Mouse (Mus musculus): ENCODE measurements around the gene Tab1. TPM values are rescaled to one million over a fixed set of nuclear protein-coding genes. Genes with fewer than 3 reads are reported as not detected.

Tab1 gene
- polyA plus RNA-seq, 1 experiment from 2014 or later = 31.5 TPM

- no peak for ATAC-seq (ENCODE audit: low read depth)
- H3K4me1 ChIP-seq (replicated peaks; ENCODE audit: control insufficient read depth, insufficient read depth, low read length) = peaks cover 21% of the 10 kb centered on the region
Observed at GRCm38 (mm10) chr15:80161199-80161598, 28.3 kb downstream of the Tab1 start.

GRCm38 (mm10) chr15:80162401-80162964 is 29.6 kb downstream of the Tab1 start:
- WGBS = 72% methylated on average over 4 of the region's 4 CpGs
- H3K9ac ChIP-seq (ENCODE audit: low read length) = no peak overlapping the region
- no peak for ATAC-seq (ENCODE audit: low read depth)

More at GRCm38 (mm10) chr15:80161199-80161598, 28.3 kb downstream of the Tab1 start:
- Histone ChIP-seq H3K36me3 (ENCODE audit: control insufficient read depth, insufficient read depth, low read length) (peaks cover 24% of the 10 kb centered on the region), H3K4me2 (ENCODE audit: low read depth, low read length) (no peak overlapping the region), H3K4me3 (ENCODE audit: low read length) (no peak overlapping the region), H3K27ac (ENCODE audit: low read length) (no peak overlapping the region), H3K27me3 (ENCODE audit: control insufficient read depth, insufficient read depth, low read depth, low read length) (no peaks in the 10 kb centered on the region), H3K9ac (ENCODE audit: low read length) (no peak overlapping the region), H3K9me3 (ENCODE audit: control insufficient read depth, low read length) (no peaks in the 10 kb centered on the region)
- WGBS = 78% methylated on average over 3 of the region's 3 CpGs

GRCm38 (mm10) chr15:80163274-80163673 is 30.3 kb downstream of the Tab1 start:
- Histone ChIP-seq H3K9ac (ENCODE audit: low read length) (no peak overlapping the region), H3K9me3 (ENCODE audit: control insufficient read depth, low read length) (no peaks in the 10 kb centered on the region), H3K27me3 (ENCODE audit: control insufficient read depth, insufficient read depth, low read depth, low read length) (no peaks in the 10 kb centered on the region), H3K27ac (ENCODE audit: low read length) (no peak overlapping the region), H3K36me3 (ENCODE audit: control insufficient read depth, insufficient read depth, low read length) (peaks cover 15% of the 10 kb centered on the region), H3K4me1 (replicated peaks; ENCODE audit: control insufficient read depth, insufficient read depth, low read length) (peaks cover 17% of the 10 kb centered on the region), H3K4me3 (ENCODE audit: low read length) (no peak overlapping the region), H3K4me2 (ENCODE audit: low read depth, low read length) (no peak overlapping the region)
- 69% methylated on average over 11 of the region's 11 CpGs for WGBS
- ATAC-seq (ENCODE audit: low read depth) = no peak

More at GRCm38 (mm10) chr15:80162401-80162964, 29.6 kb downstream of the Tab1 start:
- no peaks in the 10 kb centered on the region for H3K9me3 ChIP-seq (ENCODE audit: control insufficient read depth, low read length)
- no peak overlapping the region for H3K4me3 ChIP-seq (ENCODE audit: low read length)
- H3K4me1 ChIP-seq (replicated peaks; ENCODE audit: control insufficient read depth, insufficient read depth, low read length) = peaks cover 21% of the 10 kb centered on the region
- no peaks in the 10 kb centered on the region for H3K27me3 ChIP-seq (ENCODE audit: control insufficient read depth, insufficient read depth, low read depth, low read length)
- no peak overlapping the region for H3K4me2 ChIP-seq (ENCODE audit: low read depth, low read length)
- H3K36me3 ChIP-seq (ENCODE audit: control insufficient read depth, insufficient read depth, low read length) = peaks cover 21% of the 10 kb centered on the region
- no peak overlapping the region for H3K27ac ChIP-seq (ENCODE audit: low read length)

- no peak overlapping the region for H3K4me3 ChIP-seq (ENCODE audit: low read length)
- H3K9me3 ChIP-seq (ENCODE audit: control insufficient read depth, low read length) = no peaks in the 10 kb centered on the region
- H3K4me1 ChIP-seq (replicated peaks; ENCODE audit: control insufficient read depth, insufficient read depth, low read length) = peaks cover 13% of the 10 kb centered on the region
- no peak for ATAC-seq (ENCODE audit: low read depth)
- H3K4me2 ChIP-seq (ENCODE audit: low read depth, low read length) = no peak overlapping the region
- H3K27me3 ChIP-seq (ENCODE audit: control insufficient read depth, insufficient read depth, low read depth, low read length) = no peaks in the 10 kb centered on the region
- no peak overlapping the region for H3K27ac ChIP-seq (ENCODE audit: low read length)
- WGBS = 79% methylated on average over 4 of the region's 4 CpGs
- H3K9ac ChIP-seq (ENCODE audit: low read length) = no peak overlapping the region
- H3K36me3 ChIP-seq (ENCODE audit: control insufficient read depth, insufficient read depth, low read length) = peaks cover 13% of the 10 kb centered on the region
Observed at GRCm38 (mm10) chr15:80163716-80164115, 30.8 kb downstream of the Tab1 start.

GRCm38 (mm10) chr15:80165396-80165795 is 32.5 kb downstream of the Tab1 start:
- no peaks in the 10 kb centered on the region; the same call in 1 of the 2 replicates for H3K4me1 ChIP-seq (replicated peaks; ENCODE audit: control insufficient read depth, insufficient read depth, low read length)
- H3K4me3 ChIP-seq (ENCODE audit: low read length) = no peak overlapping the region
- H3K4me2 ChIP-seq (ENCODE audit: low read depth, low read length) = no peak overlapping the region
- H3K9me3 ChIP-seq (ENCODE audit: control insufficient read depth, low read length) = no peaks in the 10 kb centered on the region
- H3K9ac ChIP-seq (ENCODE audit: low read length) = no peak overlapping the region
- no peak for ATAC-seq (ENCODE audit: low read depth)
- H3K36me3 ChIP-seq (ENCODE audit: control insufficient read depth, insufficient read depth, low read length) = peaks cover 10% of the 10 kb centered on the region
- no peaks in the 10 kb centered on the region for H3K27me3 ChIP-seq (ENCODE audit: control insufficient read depth, insufficient read depth, low read depth, low read length)
- H3K27ac ChIP-seq (ENCODE audit: low read length) = no peak overlapping the region
- 41% methylated on average over 5 of the region's 5 CpGs for WGBS

GRCm38 (mm10) chr15:80169484-80169883 is 36.6 kb downstream of the Tab1 start:
- no peaks in the 10 kb centered on the region for H3K9me3 ChIP-seq (ENCODE audit: control insufficient read depth, low read length)
- H3K27ac ChIP-seq (ENCODE audit: low read length) = no peak overlapping the region
- no peaks in the 10 kb centered on the region for H3K27me3 ChIP-seq (ENCODE audit: control insufficient read depth, insufficient read depth, low read depth, low read length)
- H3K36me3 ChIP-seq (ENCODE audit: control insufficient read depth, insufficient read depth, low read length) = no peaks in the 10 kb centered on the region
- peaks cover 18% of the 10 kb centered on the region for H3K4me1 ChIP-seq (replicated peaks; ENCODE audit: control insufficient read depth, insufficient read depth, low read length)
- ATAC-seq (ENCODE audit: low read depth) = no peak
- WGBS = 100% methylated on average over 1 of the region's 1 CpGs
- no peak overlapping the region for H3K9ac ChIP-seq (ENCODE audit: low read length)
- H3K4me3 ChIP-seq (ENCODE audit: low read length) = no peak overlapping the region
- no peak overlapping the region for H3K4me2 ChIP-seq (ENCODE audit: low read depth, low read length)

GRCm38 (mm10) chr15:80170357-80170756 is 37.4 kb downstream of the Tab1 start:
- no peaks in the 10 kb centered on the region for H3K27me3 ChIP-seq (ENCODE audit: control insufficient read depth, insufficient read depth, low read depth, low read length)

GRCm38 (mm10) chr15:80171286-80171685 is 38.4 kb downstream of the Tab1 start:
- H3K27me3 ChIP-seq (ENCODE audit: control insufficient read depth, insufficient read depth, low read depth, low read length) = no peaks in the 10 kb centered on the region
- ATAC-seq (ENCODE audit: low read depth) = no peak
- no peak overlapping the region for H3K9ac ChIP-seq (ENCODE audit: low read length)
- no peak overlapping the region for H3K4me3 ChIP-seq (ENCODE audit: low read length)
- no peaks in the 10 kb centered on the region for H3K36me3 ChIP-seq (ENCODE audit: control insufficient read depth, insufficient read depth, low read length)
- 3% methylated on average over 8 of the region's 8 CpGs for whole genome bisulfite sequencing
- H3K27ac ChIP-seq (ENCODE audit: low read length) = no peak overlapping the region
- 0 out of 2 replicates have a peak overlapping the region, but pooled peaks have one; percentile 0 for H3K4me2 ChIP-seq (ENCODE audit: low read depth, low read length)
- no peaks in the 10 kb centered on the region for H3K9me3 ChIP-seq (ENCODE audit: control insufficient read depth, low read length)
- peaks cover 24% of the 10 kb centered on the region for H3K4me1 ChIP-seq (replicated peaks; ENCODE audit: control insufficient read depth, insufficient read depth, low read length)

More at GRCm38 (mm10) chr15:80170357-80170756, 37.4 kb downstream of the Tab1 start:
- no peak for ATAC-seq (ENCODE audit: low read depth)
- no peak overlapping the region for H3K9ac ChIP-seq (ENCODE audit: low read length)
- H3K27ac ChIP-seq (ENCODE audit: low read length) = no peak overlapping the region
- H3K4me2 ChIP-seq (ENCODE audit: low read depth, low read length) = no peak overlapping the region
- no peaks in the 10 kb centered on the region for H3K9me3 ChIP-seq (ENCODE audit: control insufficient read depth, low read length)
- peaks cover 24% of the 10 kb centered on the region for H3K4me1 ChIP-seq (replicated peaks; ENCODE audit: control insufficient read depth, insufficient read depth, low read length)
- H3K36me3 ChIP-seq (ENCODE audit: control insufficient read depth, insufficient read depth, low read length) = no peaks in the 10 kb centered on the region
- H3K4me3 ChIP-seq (ENCODE audit: low read length) = no peak overlapping the region
- WGBS = 40% methylated on average over 4 of the region's 4 CpGs

GRCm38 (mm10) chr15:80171791-80172190 is 38.9 kb downstream of the Tab1 start:
- Histone ChIP-seq H3K4me3 (ENCODE audit: low read length) (no peak overlapping the region), H3K4me2 (ENCODE audit: low read depth, low read length) (0 out of 2 replicates have a peak overlapping the region, but pooled peaks have one; percentile 0), H3K27me3 (ENCODE audit: control insufficient read depth, insufficient read depth, low read depth, low read length) (no peaks in the 10 kb centered on the region), H3K27ac (ENCODE audit: low read length) (no peak overlapping the region), H3K9me3 (ENCODE audit: control insufficient read depth, low read length) (no peaks in the 10 kb centered on the region), H3K4me1 (replicated peaks; ENCODE audit: control insufficient read depth, insufficient read depth, low read length) (peaks cover 24% of the 10 kb centered on the region), H3K36me3 (ENCODE audit: control insufficient read depth, insufficient read depth, low read length) (no peaks in the 10 kb centered on the region), H3K9ac (ENCODE audit: low read length) (no peak overlapping the region)
- WGBS = 12% methylated on average over 6 of the region's 6 CpGs
- no peak for ATAC-seq (ENCODE audit: low read depth)

Data from lung, embryonic 16.5 days (tissue).